ENCODE assay signal across 8 mouse cellular contexts in the genomic region with DNA sequence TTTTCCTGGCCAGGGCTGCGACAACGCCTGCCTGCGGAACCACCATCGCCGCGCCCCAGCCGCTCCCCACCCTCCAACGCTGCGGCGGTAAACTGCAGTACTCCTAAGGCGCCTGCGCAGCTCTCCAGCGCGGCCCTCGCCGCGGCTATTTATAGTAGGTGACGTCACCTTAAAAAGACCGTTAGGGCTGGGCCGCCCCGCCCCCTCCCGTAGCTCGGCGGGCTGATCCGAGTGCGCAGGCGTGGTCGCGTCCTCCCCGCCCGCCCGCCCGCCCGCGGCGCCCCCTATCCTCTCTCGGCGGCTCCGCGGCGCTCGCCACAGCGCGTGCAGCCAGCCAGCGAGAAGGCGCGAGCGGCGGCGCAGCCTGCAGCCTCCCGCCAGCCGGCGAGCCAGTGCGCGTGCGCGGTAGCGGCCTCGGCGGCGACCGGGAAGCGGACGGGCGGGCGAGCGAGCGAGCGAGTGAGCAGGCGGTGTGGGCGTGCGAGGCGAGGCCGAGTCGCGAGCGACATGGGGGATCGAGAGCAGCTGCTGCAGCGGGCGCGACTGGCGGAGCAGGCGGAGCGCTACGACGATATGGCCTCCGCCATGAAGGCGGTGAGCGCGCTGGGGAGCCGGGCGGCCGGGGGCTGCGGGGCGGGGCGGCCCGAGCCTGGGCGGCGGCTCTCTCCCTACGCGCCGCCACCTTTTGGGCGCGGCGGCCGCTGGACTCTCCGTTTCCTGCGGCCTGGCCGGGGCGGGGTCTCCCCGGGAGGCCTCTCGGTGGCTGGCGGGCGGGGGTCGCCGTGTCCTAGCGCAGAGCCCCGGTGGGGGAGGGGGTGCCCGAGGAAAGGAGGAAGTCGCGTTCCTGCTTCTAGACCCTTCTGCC. TPM values are rescaled to one million over a fixed set of nuclear protein-coding genes. Genes with fewer than 3 reads are reported as not detected.
DNase-seq lines count a peak whose midpoint lies in the region; ATAC-seq lines count a peak whose summit lies in the region.

A gene (plus strand): TSS at position 256 of the 865 bp plus-strand sequence.

- H3K9me3 ChIP-seq in hindbrain, embryonic 12.5 days (replicated peaks), result no peaks in the 10 kb centered on the region

- peak; percentile 96 for ATAC-seq in hindbrain, embryonic 12.5 days (ENCODE audit: low FRiP score)

- H3K4me1 ChIP-seq in hindbrain, embryonic 12.5 days, result peaks cover 41% of the 10 kb centered on the region

- peak within 1 kb of the TSS; percentile 74 for H3K4me2 ChIP-seq in hindbrain, embryonic 12.5 days (replicated peaks)

- DNase-seq in Muller cell, postnatal 12 days (ENCODE audit: inconsistent ontology term), result peak; percentile 98
- DNase-seq in cerebellum, adult 9-11 months, result peak; percentile 98
- peak; percentile 95 to 97 for DNase-seq in frontal cortex, postnatal 10 days (ENCODE audit: low spot score in 2 of 2)
- DNase-seq in layer of hippocampus, postnatal 14 days (ENCODE audit: low spot score in 2 of 2), result peak; percentile 97 to 98
- peak; percentile 98 for DNase-seq in lung, postnatal 14 days
- DNase-seq in retina, adult 2 months (ENCODE audit: low read depth, low spot score), result peak; percentile 95
- DNase-seq in thymus, postnatal 36 days, result peak; percentile 95 to 97

- no peaks in the 10 kb centered on the region for H3K27me3 ChIP-seq in hindbrain, embryonic 12.5 days

- peaks cover 4% of the 10 kb centered on the region; the same call in 1 of the 2 replicates for H3K36me3 ChIP-seq in hindbrain, embryonic 12.5 days

- peak within 1 kb of the TSS; percentile 98 for H3K9ac ChIP-seq in hindbrain, embryonic 12.5 days

- peak within 1 kb of the TSS; percentile 92 for H3K4me3 ChIP-seq in hindbrain, embryonic 12.5 days

- H3K27ac ChIP-seq in hindbrain, embryonic 12.5 days, result peak within 1 kb of the TSS; percentile 100

- under 1% methylated on average over 102 of the region's 121 CpGs for WGBS in hindbrain, embryonic 12.5 days

RNA-seq across cellular contexts. Expression of the gene that starts here (rescaled TPM):
- polyA plus RNA-seq in hindbrain, embryonic 12.5 days (2016; fragmentation: Nextera tagmentation; extraction: Ambion mirVana), result 461 and 499 TPM in 2 replicates
- total RNA-seq in layer of hippocampus, postnatal 14 days (2021), result 1,000 to 10,000 TPM; 1,367 to 1,478 TPM

Comparison
In these comparisons a context has a peak if more than half of its experiments do, and no peak if none do; other contexts are left out.
1. Peak in every context shown above with its lines: DNase-seq, ATAC-seq, H3K4me3 ChIP-seq and H3K27ac ChIP-seq.